Mouse (Mus musculus) embryonic facial prominence, embryonic 12.5 days (tissue): ENCODE data around the gene Zdhhc8. TPM values are rescaled to one million over a fixed set of nuclear protein-coding genes. Genes with fewer than 3 reads are reported as not detected.

Experiments
- ATAC-seq: fragments of 200-750 bp; cut with Nextera tagmentation; 2 replicates; pipeline ENCODE4 v1.8.0; 2017; ENCODE audit not compliant: insufficient number of reproducible peaks, insufficient read depth, low FRiP score, low TSS enrichment
- H3K27ac ChIP-seq: fragments of 300-500 bp; sonication (generic); 2 replicates; pipeline ENCODE4 v1.5.1; 2016; ENCODE audit warnings: mild to moderate bottlenecking
- H3K27me3 ChIP-seq: fragments of 300-500 bp; sonication (generic); 2 replicates; pipeline ENCODE4 v1.6.1; 2016; ENCODE audit warnings: mild to moderate bottlenecking, moderate library complexity
- H3K36me3 ChIP-seq: fragments of 300-500 bp; sonication (generic); 2 replicates; pipeline ENCODE4 v1.6.1; 2016; ENCODE audit warnings: mild to moderate bottlenecking
- H3K4me1 ChIP-seq: fragments of 300-500 bp; sonication (generic); 2 replicates; pipeline ENCODE4 v1.6.1; 2016
- H3K4me2 ChIP-seq: fragments of 300-500 bp; sonication (generic); replicated peaks from 2 replicates; pipeline ENCODE4 v1.6.1; 2016; ENCODE audit warnings: mild to moderate bottlenecking, moderate library complexity
- H3K4me3 ChIP-seq: fragments of 300-500 bp; sonication (generic); 2 replicates; pipeline ENCODE4 v1.5.1; 2016; ENCODE audit warnings: mild to moderate bottlenecking
- H3K9ac ChIP-seq: fragments of 300-500 bp; sonication (generic); 2 replicates; pipeline ENCODE4 v1.6.1; 2016; ENCODE audit warnings: mild to moderate bottlenecking, moderate library complexity
- H3K9me3 ChIP-seq: fragments of 300-500 bp; sonication (generic); 2 replicates; pipeline ENCODE4 v1.6.1; 2016; ENCODE audit warnings: mild to moderate bottlenecking, moderate library complexity
- WGBS: fragments of 180-500 bp; shearing (Covaris S2); methylation state at CpG from one replicate; pipeline ENCODE4 v1.1.7; 2016; 5-methylcytosine and 5-hydroxymethylcytosine counted together
- polyA plus RNA-seq: library from polyadenylated mRNA; unstranded; fragments of >200 nt; fragmentation: Nextera tagmentation; extraction: Ambion mirVana; gene quantifications from 2 replicates; pipeline ENCODE4 v1.2.1, GENCODE M21; 2016

Zdhhc8 gene
- polyA plus RNA-seq, 1 experiment from 2014 or later, result 19.9 TPM

GRCm38 (mm10) chr16:18229622-18230021, 5.3 kb downstream of the Zdhhc8 start:
- Histone ChIP-seq H3K36me3 (peaks cover 49% of the 10 kb centered on the region), H3K9ac (no peak overlapping the region), H3K4me1 (peaks cover 17% of the 10 kb centered on the region), H3K27ac (no peak overlapping the region; the same call in 1 of the 2 replicates), H3K27me3 (no peaks in the 10 kb centered on the region), H3K4me2 (no peak overlapping the region), H3K9me3 (no peaks in the 10 kb centered on the region), H3K4me3 (no peak overlapping the region)
- WGBS, result 81% methylated on average over 11 of the region's 11 CpGs
- ATAC-seq, result no peak

GRCm38 (mm10) chr16:18228856-18229255, 6.1 kb downstream of the Zdhhc8 start:
- no peak overlapping the region for H3K27ac ChIP-seq
- no peaks in the 10 kb centered on the region for H3K27me3 ChIP-seq
- WGBS, result 84% methylated on average over 4 of the region's 4 CpGs
- H3K36me3 ChIP-seq, result peaks cover 57% of the 10 kb centered on the region
- peaks cover 12% of the 10 kb centered on the region for H3K4me1 ChIP-seq
- H3K4me2 ChIP-seq, result no peak overlapping the region
- no peak overlapping the region for H3K4me3 ChIP-seq
- no peaks in the 10 kb centered on the region for H3K9me3 ChIP-seq
- ATAC-seq, result no peak
- H3K9ac ChIP-seq, result no peak overlapping the region

- H3K36me3 ChIP-seq, result peaks cover 66% of the 10 kb centered on the region
- H3K9ac ChIP-seq, result no peak overlapping the region
- H3K4me2 ChIP-seq, result no peak overlapping the region
- H3K27me3 ChIP-seq, result no peaks in the 10 kb centered on the region
- no peak overlapping the region for H3K27ac ChIP-seq
- ATAC-seq, result no peak
- no peaks in the 10 kb centered on the region for H3K9me3 ChIP-seq
- WGBS, result 95% methylated on average over 20 of the region's 20 CpGs
- no peak overlapping the region for H3K4me3 ChIP-seq
- H3K4me1 ChIP-seq, result peaks cover 5% of the 10 kb centered on the region; the same call in 1 of the 2 replicates
These were observed 7.0 kb downstream of the Zdhhc8 start for GRCm38 (mm10) chr16:18227897-18228422.

GRCm38 (mm10) chr16:18227187-18227586, 7.7 kb downstream of the Zdhhc8 start:
- Histone ChIP-seq H3K27me3 (no peaks in the 10 kb centered on the region), H3K4me3 (no peak overlapping the region), H3K4me1 (peaks cover 5% of the 10 kb centered on the region; the same call in 1 of the 2 replicates), H3K36me3 (peaks cover 74% of the 10 kb centered on the region), H3K27ac (no peak overlapping the region), H3K9me3 (no peaks in the 10 kb centered on the region), H3K4me2 (no peak overlapping the region), H3K9ac (no peak overlapping the region)
- WGBS, result 96% methylated on average over 13 of the region's 13 CpGs
- no peak for ATAC-seq

DNA sequence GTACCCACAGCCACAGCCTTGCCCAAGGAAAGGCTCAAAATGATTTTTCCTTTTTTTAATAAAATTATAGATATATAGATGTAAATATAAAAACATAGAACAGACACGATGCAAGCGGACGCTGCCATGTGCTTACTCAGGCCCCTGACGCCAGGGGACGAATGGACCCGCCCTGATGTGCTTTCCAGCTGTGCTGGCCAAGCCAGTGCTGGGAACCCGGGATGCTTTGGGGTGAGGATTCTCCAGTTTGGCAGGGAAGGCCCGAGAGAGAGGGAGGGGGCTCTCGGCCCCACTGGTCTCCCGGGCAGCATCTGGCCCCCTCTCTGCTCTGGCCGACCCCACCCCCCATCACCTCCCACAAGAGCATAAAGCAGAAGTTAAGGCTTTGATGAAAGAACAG, 12.7 kb downstream of the Zdhhc8 start:
- Histone ChIP-seq H3K9me3 (no peaks in the 10 kb centered on the region), H3K4me2 (no peak overlapping the region), H3K27me3 (no peaks in the 10 kb centered on the region), H3K9ac (no peak overlapping the region), H3K4me1 (peaks cover 9% of the 10 kb centered on the region), H3K4me3 (no peak overlapping the region), H3K36me3 (peaks cover 62% of the 10 kb centered on the region), H3K27ac (no peak overlapping the region)
- ATAC-seq, result no peak
- WGBS, result 89% methylated on average over 11 of the region's 11 CpGs

DNA sequence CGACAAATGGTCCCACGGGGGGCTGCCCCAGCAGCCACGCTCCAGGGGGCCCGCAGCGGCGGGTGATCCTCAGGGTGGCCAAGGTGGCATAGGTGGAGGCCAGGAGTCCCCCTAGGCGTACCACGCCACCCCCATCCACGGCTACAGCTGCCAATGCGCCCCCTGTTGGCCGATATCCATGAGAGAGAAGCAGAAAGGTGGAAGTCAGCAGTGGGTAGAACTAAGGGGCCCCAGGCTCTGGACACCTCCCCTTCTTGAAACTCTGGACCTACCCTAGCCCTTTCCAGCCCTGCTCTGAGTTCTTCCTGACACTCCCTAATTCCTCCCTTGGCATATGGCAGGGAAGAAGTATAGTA, 13.4 kb downstream of the Zdhhc8 start:
- WGBS, result 70% methylated on average over 11 of the region's 11 CpGs
- no peak for ATAC-seq

DNA sequence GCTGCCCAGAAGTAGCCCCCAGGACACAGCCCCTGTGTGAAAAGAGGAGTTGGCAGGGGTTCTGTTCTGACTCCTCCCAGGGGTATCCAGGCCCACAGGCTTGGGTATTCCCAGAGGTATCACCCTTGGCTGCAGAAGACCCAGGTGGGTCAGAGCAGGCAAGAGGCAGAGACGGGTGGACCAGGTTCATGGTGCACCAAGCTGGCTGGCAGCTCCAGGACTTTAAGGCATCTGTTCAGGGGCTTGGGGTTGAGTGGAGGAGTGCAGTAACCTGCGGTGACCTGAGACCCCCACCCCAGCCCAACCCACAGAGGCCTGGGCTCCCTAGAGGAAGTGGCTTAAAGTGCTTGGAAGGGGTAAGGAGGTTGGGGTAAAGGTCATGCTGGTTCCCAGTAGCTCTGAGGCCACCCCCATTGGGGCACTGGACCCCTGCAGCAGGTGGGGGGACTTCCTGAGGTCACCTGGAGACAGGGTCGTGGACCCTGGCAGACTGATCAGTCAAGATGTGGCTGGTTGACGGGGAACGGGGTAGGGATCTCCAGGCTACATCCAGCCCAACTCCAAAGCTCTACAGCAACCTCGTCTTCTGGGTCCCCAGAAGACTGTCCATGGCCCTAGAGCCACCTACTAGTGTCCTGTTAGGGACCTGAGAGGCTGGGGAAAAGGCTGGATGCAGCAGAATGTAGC, 13.9 kb downstream of the Zdhhc8 start:
- H3K9me3 ChIP-seq, result no peaks in the 10 kb centered on the region
- WGBS, result 83% methylated on average over 6 of the region's 6 CpGs
- peaks cover 9% of the 10 kb centered on the region for H3K4me1 ChIP-seq
- peaks cover 50% of the 10 kb centered on the region for H3K36me3 ChIP-seq
- H3K4me3 ChIP-seq, result no peak overlapping the region
- H3K4me2 ChIP-seq, result no peak overlapping the region
- no peak for ATAC-seq
- no peak overlapping the region for H3K27ac ChIP-seq
- no peak overlapping the region for H3K9ac ChIP-seq
- H3K27me3 ChIP-seq, result no peaks in the 10 kb centered on the region

More for the DNA sequence above, 13.4 kb downstream of the Zdhhc8 start:
- Histone ChIP-seq H3K27ac (no peak overlapping the region), H3K4me2 (no peak overlapping the region), H3K4me3 (no peak overlapping the region), H3K9me3 (no peaks in the 10 kb centered on the region), H3K27me3 (no peaks in the 10 kb centered on the region), H3K9ac (no peak overlapping the region), H3K36me3 (peaks cover 55% of the 10 kb centered on the region), H3K4me1 (peaks cover 9% of the 10 kb centered on the region)

- Histone ChIP-seq H3K27me3 (no peaks in the 10 kb centered on the region), H3K9ac (no peak overlapping the region), H3K4me3 (no peak overlapping the region), H3K9me3 (no peaks in the 10 kb centered on the region), H3K36me3 (peaks cover 40% of the 10 kb centered on the region), H3K4me2 (no peak overlapping the region), H3K4me1 (peaks cover 9% of the 10 kb centered on the region), H3K27ac (no peak overlapping the region)
- ATAC-seq, result 0 out of 2 replicates have a peak, but pooled peaks have one; percentile 38
- WGBS, result 61% methylated on average over 8 of the region's 8 CpGs
These were observed 14.9 kb downstream of the Zdhhc8 start for GRCm38 (mm10) chr16:18220001-18220400.

DNA sequence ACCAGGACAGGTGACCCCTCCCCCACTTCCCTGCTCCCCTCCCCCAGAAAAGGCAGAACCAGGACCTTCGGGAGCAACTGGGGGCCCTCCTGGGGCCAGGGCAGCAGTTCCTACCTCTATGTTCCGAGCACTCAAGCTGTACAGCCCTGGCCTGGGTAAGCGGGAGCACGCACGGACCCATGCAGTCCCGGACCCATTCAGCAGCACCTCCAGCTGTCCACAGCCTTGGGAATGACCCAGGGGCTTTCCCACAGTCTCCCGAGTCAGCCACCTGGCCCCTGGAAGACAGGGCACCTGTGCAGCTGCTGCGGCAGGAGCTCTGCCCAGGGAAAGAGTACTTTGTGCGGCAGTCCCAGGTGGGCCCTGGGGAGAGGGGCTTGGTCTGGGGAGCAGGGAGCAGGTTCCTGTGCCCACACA, 16.3 kb downstream of the Zdhhc8 start:
- Histone ChIP-seq H3K36me3 (peaks cover 26% of the 10 kb centered on the region), H3K9me3 (no peaks in the 10 kb centered on the region), H3K4me2 (no peak overlapping the region), H3K27me3 (no peaks in the 10 kb centered on the region), H3K9ac (no peak overlapping the region), H3K4me3 (no peak overlapping the region), H3K4me1 (peaks cover 16% of the 10 kb centered on the region), H3K27ac (no peak overlapping the region)
- ATAC-seq, result no peak
- WGBS, result 84% methylated on average over 9 of the region's 9 CpGs

DNA sequence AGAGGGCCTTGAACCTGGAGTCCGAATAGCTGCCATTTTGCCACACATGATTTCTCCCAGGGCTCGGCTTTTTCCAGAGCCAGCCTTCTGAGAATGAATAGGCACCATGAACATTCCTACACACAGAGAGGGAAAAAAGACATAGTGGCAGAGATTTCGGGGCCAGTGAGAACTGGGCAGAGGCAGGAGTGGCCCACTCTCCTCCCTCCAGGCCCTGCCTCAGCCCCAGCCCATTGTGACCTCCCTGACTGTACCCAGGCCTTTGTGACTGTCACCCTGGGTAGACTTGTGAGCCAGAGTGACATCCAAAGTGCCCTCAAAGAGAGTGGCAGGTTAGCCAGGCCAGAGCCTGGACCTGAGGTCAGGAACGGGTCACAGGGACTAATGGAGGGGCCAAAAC, 17.4 kb downstream of the Zdhhc8 start, which contains the start of gene Ccdc188:
Gene Ccdc188, plus strand, starts transcription at position 301 of the 400 bp plus-strand sequence.
- WGBS, result 84% methylated on average over 4 of the region's 4 CpGs
- Histone ChIP-seq H3K4me1 (peaks cover 23% of the 10 kb centered on the region), H3K9ac (no peak within 1 kb of the TSS), H3K4me2 (no peak within 1 kb of the TSS), H3K27me3 (no peaks in the 10 kb centered on the region), H3K27ac (no peak within 1 kb of the TSS), H3K9me3 (no peaks in the 10 kb centered on the region), H3K4me3 (no peak within 1 kb of the TSS), H3K36me3 (peaks cover 16% of the 10 kb centered on the region)
- ATAC-seq, result no peak

DNA sequence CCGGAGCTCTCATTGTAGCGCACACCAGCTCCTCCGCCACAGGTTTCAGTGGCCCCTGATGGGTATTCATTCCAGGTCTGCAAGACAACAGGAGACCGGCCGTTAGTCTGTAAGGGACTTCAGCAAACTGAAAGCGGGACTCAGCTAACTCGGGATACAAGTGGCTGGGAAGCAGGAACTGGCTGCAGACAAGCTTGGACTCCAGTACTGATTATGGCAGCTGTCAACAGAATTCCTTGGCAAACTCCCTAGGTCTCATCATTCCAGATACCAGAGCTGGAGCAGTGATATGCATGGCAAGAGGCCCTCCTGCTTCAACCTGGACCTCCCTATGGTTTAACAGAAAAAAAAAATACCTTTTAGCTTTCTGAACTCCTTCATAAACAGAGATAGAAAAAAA, 20.1 kb downstream of the Zdhhc8 start:
- no peak overlapping the region for H3K27ac ChIP-seq
- 82% methylated on average over 7 of the region's 7 CpGs for WGBS
- no peaks in the 10 kb centered on the region for H3K27me3 ChIP-seq
- no peak for ATAC-seq
- H3K36me3 ChIP-seq, result no peaks in the 10 kb centered on the region
- no peaks in the 10 kb centered on the region for H3K9me3 ChIP-seq
- peaks cover 15% of the 10 kb centered on the region for H3K4me1 ChIP-seq
- H3K4me2 ChIP-seq, result no peak overlapping the region
- H3K4me3 ChIP-seq, result no peak overlapping the region
- H3K9ac ChIP-seq, result no peak overlapping the region

DNA sequence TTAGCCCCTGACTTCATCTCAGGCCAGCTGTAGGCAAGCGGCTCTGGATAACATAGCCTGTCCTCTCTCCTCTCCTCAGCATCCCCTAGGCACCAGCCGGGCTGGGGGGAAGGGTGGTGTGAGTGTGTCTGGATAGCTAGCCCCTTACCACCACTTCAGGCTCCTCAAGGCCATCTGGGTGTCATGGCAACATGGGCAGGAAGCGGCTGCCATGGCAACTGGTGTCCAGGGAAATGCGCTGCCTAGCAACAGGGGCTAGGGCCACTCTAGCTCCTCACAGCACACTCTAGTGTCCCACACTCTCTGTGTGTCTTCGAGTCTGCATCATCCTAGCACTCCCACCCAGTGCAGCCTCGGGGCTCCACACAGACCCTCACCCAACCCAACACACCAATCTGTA, 21.2 kb downstream of the Zdhhc8 start:
- H3K4me3 ChIP-seq, result no peak overlapping the region
- WGBS, result 36% methylated on average over 6 of the region's 6 CpGs
- H3K4me2 ChIP-seq, result peak overlapping the region; percentile 3; the same call in 1 of the 2 replicates
- H3K4me1 ChIP-seq, result peaks cover 13% of the 10 kb centered on the region
- H3K36me3 ChIP-seq, result no peaks in the 10 kb centered on the region
- H3K9ac ChIP-seq, result no peak overlapping the region
- H3K27me3 ChIP-seq, result no peaks in the 10 kb centered on the region
- peak; percentile 79 for ATAC-seq
- H3K9me3 ChIP-seq, result no peaks in the 10 kb centered on the region
- H3K27ac ChIP-seq, result 0 out of 2 replicates have a peak overlapping the region, but pooled peaks have one; percentile 36
